Mouse (Mus musculus): ENCODE results near the gene Chrna9.
A peak's percentile ranks its signal among the peaks of the same experiment; 100 is the strongest.

Chrna9 gene

GRCm38 (mm10) chr5:65934783-65935182 lies at the start of gene Chrna9:
Gene Chrna9 (plus strand): TSS chr5:65934921.
- no peak for DNase-seq (ENCODE audit: low spot score in 2 of 2)

GRCm38 (mm10) chr5:65885699-65886443 lies 48.9 kb upstream of the Chrna9 start:
- DNase-seq (ENCODE audit: low spot score in 2 of 2), result no peak

GRCm38 (mm10) chr5:65888102-65888501 lies 46.6 kb upstream of the Chrna9 start:
- DNase-seq (ENCODE audit: low spot score in 2 of 2), result no peak

GRCm38 (mm10) chr5:65888998-65889397 lies 45.7 kb upstream of the Chrna9 start:
- DNase-seq (ENCODE audit: low spot score in 2 of 2), result no peak

GRCm38 (mm10) chr5:65891251-65891826 lies 43.4 kb upstream of the Chrna9 start:
- peak in 1 of 2 experiments; percentile 8 for DNase-seq (ENCODE audit: low spot score in 2 of 2)

- no peak for DNase-seq (ENCODE audit: low spot score in 2 of 2)
Observed at GRCm38 (mm10) chr5:65895121-65895692, 39.5 kb upstream of the Chrna9 start.

- DNase-seq (ENCODE audit: low spot score in 2 of 2), result no peak
Observed at GRCm38 (mm10) chr5:65895764-65896163, 39.0 kb upstream of the Chrna9 start.

GRCm38 (mm10) chr5:65897731-65898130 lies 37.0 kb upstream of the Chrna9 start:
- DNase-seq (ENCODE audit: low spot score in 2 of 2), result no peak

- no peak for DNase-seq (ENCODE audit: low spot score in 2 of 2)
Observed at GRCm38 (mm10) chr5:65898683-65899082, 36.0 kb upstream of the Chrna9 start.

- no peak for DNase-seq (ENCODE audit: low spot score in 2 of 2)
Observed at GRCm38 (mm10) chr5:65900113-65900512, 34.6 kb upstream of the Chrna9 start.

- DNase-seq (ENCODE audit: low spot score in 2 of 2), result no peak
Observed at GRCm38 (mm10) chr5:65900862-65901265, 33.9 kb upstream of the Chrna9 start.

- no peak for DNase-seq (ENCODE audit: low spot score in 2 of 2)
Observed at GRCm38 (mm10) chr5:65901868-65902418, 32.8 kb upstream of the Chrna9 start.

- DNase-seq (ENCODE audit: low spot score in 2 of 2), result no peak
Observed at GRCm38 (mm10) chr5:65902811-65903210, 31.9 kb upstream of the Chrna9 start.

- DNase-seq (ENCODE audit: low spot score in 2 of 2), result no peak
Observed at GRCm38 (mm10) chr5:65904476-65904875, 30.2 kb upstream of the Chrna9 start.

- no peak for DNase-seq (ENCODE audit: low spot score in 2 of 2)
Observed at GRCm38 (mm10) chr5:65908751-65909150, 26.0 kb upstream of the Chrna9 start.

- DNase-seq (ENCODE audit: low spot score in 2 of 2), result peak in 1 of 2 experiments; percentile 9
Observed at GRCm38 (mm10) chr5:65909321-65909720, 25.4 kb upstream of the Chrna9 start.

GRCm38 (mm10) chr5:65910398-65910797 lies 24.3 kb upstream of the Chrna9 start:
- DNase-seq (ENCODE audit: low spot score in 2 of 2), result no peak

GRCm38 (mm10) chr5:65911676-65912075 lies 23.0 kb upstream of the Chrna9 start:
- DNase-seq (ENCODE audit: low spot score in 2 of 2), result no peak

GRCm38 (mm10) chr5:65912201-65912600 lies 22.5 kb upstream of the Chrna9 start:
- DNase-seq (ENCODE audit: low spot score in 2 of 2), result no peak

GRCm38 (mm10) chr5:65913126-65913525 lies 21.6 kb upstream of the Chrna9 start:
- DNase-seq (ENCODE audit: low spot score in 2 of 2), result no peak

- DNase-seq (ENCODE audit: low spot score in 2 of 2), result no peak
Observed at GRCm38 (mm10) chr5:65914342-65914741, 20.4 kb upstream of the Chrna9 start.

- DNase-seq (ENCODE audit: low spot score in 2 of 2), result no peak
Observed at GRCm38 (mm10) chr5:65916930-65917329, 17.8 kb upstream of the Chrna9 start.

GRCm38 (mm10) chr5:65918601-65919000 lies 16.1 kb upstream of the Chrna9 start:
- no peak for DNase-seq (ENCODE audit: low spot score in 2 of 2)

Measured in frontal cortex, postnatal 36 days (tissue).